Mouse (Mus musculus): ENCODE data around the gene Ppp4r1. TPM values are rescaled to one million over a fixed set of nuclear protein-coding genes. Genes with fewer than 3 reads are reported as not detected.

Gene Ppp4r1
- total RNA-seq, 2 experiments from 2014 or later, result 39.0 to 40.4 TPM

- DNase-seq (ENCODE audit: low spot score in 2 of 2), result no peak
Measured at GRCm38 (mm10) chr17:65802026-65802425, 19.7 kb downstream of the Ppp4r1 start.

GRCm38 (mm10) chr17:65805966-65806365 is 23.6 kb downstream of the Ppp4r1 start:
- no peak for DNase-seq (ENCODE audit: low spot score in 2 of 2)

GRCm38 (mm10) chr17:65806416-65806815 is 24.0 kb downstream of the Ppp4r1 start:
- no peak for DNase-seq (ENCODE audit: low spot score in 2 of 2)

- no peak for DNase-seq (ENCODE audit: low spot score in 2 of 2)
Measured at GRCm38 (mm10) chr17:65811032-65811431, 28.7 kb downstream of the Ppp4r1 start.

GRCm38 (mm10) chr17:65813763-65814162 is 31.4 kb downstream of the Ppp4r1 start:
- DNase-seq (ENCODE audit: low spot score in 2 of 2), result no peak

GRCm38 (mm10) chr17:65820197-65820596 is 37.8 kb downstream of the Ppp4r1 start:
- no peak for DNase-seq (ENCODE audit: low spot score in 2 of 2)

GRCm38 (mm10) chr17:65822423-65822822 is 40.0 kb downstream of the Ppp4r1 start:
- DNase-seq (ENCODE audit: low spot score in 2 of 2), result no peak

GRCm38 (mm10) chr17:65824246-65824645 is 41.9 kb downstream of the Ppp4r1 start:
- no peak for DNase-seq (ENCODE audit: low spot score in 2 of 2)

GRCm38 (mm10) chr17:65826257-65826656 is 43.9 kb downstream of the Ppp4r1 start:
- no peak for DNase-seq (ENCODE audit: low spot score in 2 of 2)

GRCm38 (mm10) chr17:65827119-65827840 is 44.9 kb downstream of the Ppp4r1 start:
- no peak for DNase-seq (ENCODE audit: low spot score in 2 of 2)

GRCm38 (mm10) chr17:65827904-65828303 is 45.5 kb downstream of the Ppp4r1 start:
- DNase-seq (ENCODE audit: low spot score in 2 of 2), result no peak

- no peak for DNase-seq (ENCODE audit: low spot score in 2 of 2)
Measured at GRCm38 (mm10) chr17:65828951-65829350, 46.6 kb downstream of the Ppp4r1 start.

- DNase-seq (ENCODE audit: low spot score in 2 of 2), result no peak
Measured at GRCm38 (mm10) chr17:65830216-65830863, 48.0 kb downstream of the Ppp4r1 start.

- no peak for DNase-seq (ENCODE audit: low spot score in 2 of 2)
Measured at GRCm38 (mm10) chr17:65833891-65834290, 51.5 kb downstream of the Ppp4r1 start.

- no peak for DNase-seq (ENCODE audit: low spot score in 2 of 2)
Measured at GRCm38 (mm10) chr17:65836746-65837145, 54.4 kb downstream of the Ppp4r1 start.

GRCm38 (mm10) chr17:65839541-65840256 is 57.3 kb downstream of the Ppp4r1 start:
- no peak for DNase-seq (ENCODE audit: low spot score in 2 of 2)

GRCm38 (mm10) chr17:65842669-65843381 is 60.5 kb downstream of the Ppp4r1 start:
- no peak for DNase-seq (ENCODE audit: low spot score in 2 of 2)

GRCm38 (mm10) chr17:65845423-65845822 is 63.0 kb downstream of the Ppp4r1 start:
- DNase-seq (ENCODE audit: low spot score in 2 of 2), result no peak

GRCm38 (mm10) chr17:65847694-65848449 is 65.5 kb downstream of the Ppp4r1 start:
- peak in 1 of 2 experiments; percentile 37 for DNase-seq (ENCODE audit: low spot score in 2 of 2)

- DNase-seq (ENCODE audit: low spot score in 2 of 2), result no peak
Measured at GRCm38 (mm10) chr17:65850487-65850886, 68.1 kb downstream of the Ppp4r1 start.

- DNase-seq (ENCODE audit: low spot score in 2 of 2), result no peak
Measured at GRCm38 (mm10) chr17:65851749-65852148, 69.4 kb downstream of the Ppp4r1 start.
